Mouse (Mus musculus) erythroid progenitor cell, adult 5-6 weeks (primary cell): ENCODE measurements around the gene Btg2. TPM values are rescaled to one million over a fixed set of nuclear protein-coding genes. Genes with fewer than 3 reads are reported as not detected.

Experiments used
- ATAC-seq: replicated peaks from 2 replicates; pipeline ENCODE4 v1.8.0; 2016; ENCODE audit warnings: moderate number of reproducible peaks, mild to moderate bottlenecking, moderate TSS enrichment, inconsistent platforms; ENCODE audit not compliant: poor library complexity, low FRiP score, severe bottlenecking
- total RNA-seq, 2 experiments: library from RNA; stranded (forward) in 1 of 2; stranded (reverse) in 1 of 2; fragments of 150-400 nt in 1 of 2; fragments of 186-747, 209-891 nt in 1 of 2; gene quantifications; 2 replicates each; pipeline versions ENCODE4 v1.2.3 to v1.2.4; 2015 to 2017; ENCODE audit warnings: low replicate concordance in 2 of 2

The Btg2 gene
- total RNA-seq, 2 experiments from 2014 or later, result 184 to 261 TPM

- ATAC-seq, result no peak
These were observed 1.5 kb upstream of the Btg2 start for GRCm38 (mm10) chr1:134080406-134080805.

- peak; percentile 1; the same call in 1 of the 2 replicates for ATAC-seq
These were observed 700 bp upstream of the Btg2 start for GRCm38 (mm10) chr1:134079477-134080163.

GRCm38 (mm10) chr1:134078061-134078795 lies 692 bp downstream of the Btg2 start:
- ATAC-seq, result peak; percentile 61

- no peak for ATAC-seq
These were observed 1.4 kb downstream of the Btg2 start for GRCm38 (mm10) chr1:134077389-134078060.

GRCm38 (mm10) chr1:134076789-134077188 lies 2.1 kb downstream of the Btg2 start:
- no peak for ATAC-seq

GRCm38 (mm10) chr1:134075532-134075931 lies 3.4 kb downstream of the Btg2 start:
- ATAC-seq, result no peak

GRCm38 (mm10) chr1:134074606-134075005 lies 4.3 kb downstream of the Btg2 start:
- ATAC-seq, result no peak

GRCm38 (mm10) chr1:134074184-134074583 lies 4.7 kb downstream of the Btg2 start:
- no peak for ATAC-seq

- ATAC-seq, result no peak
These were observed 5.3 kb downstream of the Btg2 start for GRCm38 (mm10) chr1:134073658-134074057.

- peak; percentile 78 for ATAC-seq
These were observed 5.8 kb downstream of the Btg2 start for GRCm38 (mm10) chr1:134073061-134073564.

- peak; percentile 16 for ATAC-seq
These were observed 7.4 kb downstream of the Btg2 start for GRCm38 (mm10) chr1:134071411-134072018.

GRCm38 (mm10) chr1:134070099-134070669 lies 8.7 kb downstream of the Btg2 start:
- ATAC-seq, result no peak

- ATAC-seq, result no peak
These were observed 11.7 kb downstream of the Btg2 start for GRCm38 (mm10) chr1:134067143-134067619.

- no peak for ATAC-seq
These were observed 12.4 kb downstream of the Btg2 start for GRCm38 (mm10) chr1:134066554-134066953.

- ATAC-seq, result no peak
These were observed 13.6 kb downstream of the Btg2 start for GRCm38 (mm10) chr1:134065241-134065809.

GRCm38 (mm10) chr1:134064296-134064831 lies 14.6 kb downstream of the Btg2 start:
- ATAC-seq, result no peak

- no peak for ATAC-seq
These were observed 15.2 kb downstream of the Btg2 start for GRCm38 (mm10) chr1:134063773-134064125.

GRCm38 (mm10) chr1:134063086-134063772 lies 15.7 kb downstream of the Btg2 start:
- ATAC-seq, result no peak
